Mouse (Mus musculus) lung, embryonic 16.5 days (tissue): ENCODE data around the gene Lrrc25. TPM values are rescaled to one million over a fixed set of nuclear protein-coding genes. Genes with fewer than 3 reads are reported as not detected.

Experiments
- ATAC-seq: fragments of 200-750 bp; cut with Nextera tagmentation; 2 replicates; pipeline ENCODE4 v1.8.0; 2017; ENCODE audit warnings: low read depth, mild to moderate bottlenecking, moderate library complexity
- H3K27ac ChIP-seq: fragments of 300-500 bp; sonication (generic); 2 replicates; pipeline ENCODE4 v1.5.1; 2014; ENCODE audit warnings: mild to moderate bottlenecking, control low read depth, low read length
- H3K27me3 ChIP-seq: fragments of 300-500 bp; sonication (generic); 2 replicates; pipeline ENCODE4 v1.6.1; 2014; ENCODE audit warnings: low read depth, low read length, mixed read lengths; ENCODE audit not compliant: control insufficient read depth, insufficient read depth
- H3K36me3 ChIP-seq: fragments of 300-500 bp; sonication (generic); 2 replicates; pipeline ENCODE4 v1.6.1; 2014; ENCODE audit warnings: low read length; ENCODE audit not compliant: control insufficient read depth, insufficient read depth
- H3K4me1 ChIP-seq: fragments of 300-500 bp; sonication (generic); replicated peaks from 2 replicates; pipeline ENCODE4 v1.6.1; 2014; ENCODE audit warnings: low read length, mixed read lengths; ENCODE audit not compliant: control insufficient read depth, insufficient read depth
- H3K4me2 ChIP-seq: fragments of 300-500 bp; sonication (generic); 2 replicates; pipeline ENCODE4 v1.6.1; 2014; ENCODE audit warnings: low read depth, low read length, control low read depth
- H3K4me3 ChIP-seq: fragments of 300-500 bp; sonication (generic); 2 replicates; pipeline ENCODE4 v1.5.1; 2014; ENCODE audit warnings: mild to moderate bottlenecking, low read length, control low read depth
- H3K9ac ChIP-seq: fragments of 300-500 bp; sonication (generic); 2 replicates; pipeline ENCODE4 v1.6.1; 2014; ENCODE audit warnings: low read length, control low read depth
- H3K9me3 ChIP-seq: fragments of 300-500 bp; sonication (generic); 2 replicates; pipeline ENCODE4 v1.6.1; 2016; ENCODE audit warnings: low read length; ENCODE audit not compliant: control insufficient read depth
- WGBS: fragments of 180-500 bp; shearing (Covaris S2); extraction: QIAGEN DNeasy Blood & Tissue Kit; methylation state at CpG from one replicate; pipeline ENCODE4 v1.1.7; 2014; 5-methylcytosine and 5-hydroxymethylcytosine counted together
- polyA plus RNA-seq: library from polyadenylated mRNA; unstranded; fragments of >200 nt; fragmentation: Nextera tagmentation; extraction: Ambion mirVana; gene quantifications from 2 replicates; pipeline ENCODE4 v1.2.1, GENCODE M21; 2015

The Lrrc25 gene
- polyA plus RNA-seq, 1 experiment from 2014 or later = 2.0 TPM

DNA sequence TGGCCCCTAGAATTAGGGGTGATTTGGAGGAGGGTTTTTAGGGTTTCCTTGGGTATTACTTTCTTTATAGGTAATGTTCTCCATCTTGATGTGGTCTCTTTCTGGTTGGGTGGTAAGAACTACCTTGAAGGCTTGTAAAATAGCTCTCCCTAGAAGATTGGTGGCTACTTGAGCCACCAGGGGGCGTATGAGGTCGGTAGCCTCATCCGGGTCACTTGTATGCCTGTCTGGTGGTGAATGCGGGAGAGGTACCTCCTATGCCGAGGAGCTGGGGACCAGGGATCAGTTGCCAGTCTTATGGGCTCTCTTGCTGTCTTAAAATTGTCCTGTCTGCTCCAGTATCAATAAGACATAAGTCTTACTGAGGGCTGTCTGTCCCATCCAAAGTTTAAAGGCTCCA, 9.1 kb downstream of the Lrrc25 start:
- Histone ChIP-seq H3K9me3 (no peaks in the 10 kb centered on the region), H3K36me3 (no peaks in the 10 kb centered on the region), H3K4me1 (peaks cover 5% of the 10 kb centered on the region; the same call in 1 of the 2 replicates), H3K9ac (peak overlapping the region; percentile 24; the same call in 1 of the 2 replicates), H3K4me2 (no peak overlapping the region), H3K4me3 (no peak overlapping the region), H3K27ac (no peak overlapping the region), H3K27me3 (peaks cover 9% of the 10 kb centered on the region; the same call in 1 of the 2 replicates)
- WGBS = 13% methylated on average over 5 of the region's 5 CpGs
- no peak for ATAC-seq

DNA sequence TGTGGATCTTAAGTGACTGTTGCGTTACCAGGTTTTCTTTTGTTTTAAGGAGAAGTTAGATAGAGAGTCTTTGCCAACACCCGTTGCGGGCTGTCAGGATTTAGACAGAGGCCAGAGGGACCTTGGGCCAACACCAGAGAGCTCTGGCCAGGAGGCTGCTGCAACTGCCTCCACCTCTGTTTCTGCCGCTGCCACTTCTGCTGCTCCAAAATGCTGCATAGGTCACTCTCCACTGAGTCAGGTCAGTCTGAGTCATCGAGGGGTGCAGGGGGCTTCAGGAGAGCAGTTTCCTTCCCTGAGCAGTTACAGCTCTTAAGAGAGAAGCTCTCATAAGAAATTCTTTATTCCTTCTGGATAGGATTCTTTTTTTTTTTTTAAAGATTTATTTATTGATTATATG, 11.1 kb downstream of the Lrrc25 start:
- H3K9ac ChIP-seq = no peak overlapping the region
- WGBS = 84% methylated on average over 5 of the region's 5 CpGs

DNA sequence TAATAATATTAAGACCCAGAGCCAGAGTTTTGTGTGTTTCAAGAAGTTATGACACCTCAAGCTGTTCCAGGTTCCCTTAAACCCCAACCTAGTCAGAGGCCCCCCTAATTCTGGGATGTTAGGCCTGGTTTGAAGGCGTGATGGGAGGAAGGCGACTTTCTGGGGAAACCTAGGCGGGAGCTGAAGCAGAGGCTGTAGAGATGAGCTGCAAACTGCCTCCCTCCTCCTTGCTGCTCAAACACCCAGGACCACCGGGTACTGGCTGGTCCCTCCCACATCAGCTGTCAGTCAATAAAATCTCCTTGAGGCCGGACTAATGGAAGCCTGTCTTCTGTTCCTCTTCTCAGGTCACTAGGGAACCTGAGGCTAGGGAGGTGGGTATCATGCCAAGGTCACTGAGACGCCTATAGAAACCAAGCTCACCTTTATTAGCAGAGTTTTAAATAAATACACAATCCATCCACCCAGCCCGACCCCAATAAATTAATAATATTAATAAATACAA, 13.1 kb downstream of the Lrrc25 start:
- no peak for ATAC-seq
- WGBS = 51% methylated on average over 7 of the region's 7 CpGs
- Histone ChIP-seq H3K4me1 (peaks cover 21% of the 10 kb centered on the region), H3K27ac (no peak overlapping the region), H3K4me3 (peak overlapping the region; percentile 44), H3K9me3 (no peaks in the 10 kb centered on the region), H3K36me3 (no peaks in the 10 kb centered on the region), H3K9ac (peak overlapping the region; percentile 32; the same call in 1 of the 2 replicates), H3K4me2 (peak overlapping the region; percentile 63), H3K27me3 (no peaks in the 10 kb centered on the region)

More for the DNA sequence above, 11.1 kb downstream of the Lrrc25 start:
- peaks cover 6% of the 10 kb centered on the region; the same call in 1 of the 2 replicates for H3K27me3 ChIP-seq
- H3K4me1 ChIP-seq = peaks cover 19% of the 10 kb centered on the region
- H3K4me3 ChIP-seq = no peak overlapping the region
- H3K36me3 ChIP-seq = no peaks in the 10 kb centered on the region
- no peaks in the 10 kb centered on the region for H3K9me3 ChIP-seq
- H3K27ac ChIP-seq = no peak overlapping the region
- H3K4me2 ChIP-seq = no peak overlapping the region
- no peak for ATAC-seq

- Histone ChIP-seq H3K9me3 (no peaks in the 10 kb centered on the region), H3K4me2 (peak overlapping the region; percentile 63), H3K27me3 (no peaks in the 10 kb centered on the region), H3K36me3 (no peaks in the 10 kb centered on the region), H3K4me1 (peaks cover 26% of the 10 kb centered on the region), H3K4me3 (peak overlapping the region; percentile 44), H3K9ac (peak overlapping the region; percentile 60), H3K27ac (no peak overlapping the region)
- peak; percentile 91 for ATAC-seq
- 2% methylated on average over 59 of the region's 60 CpGs for WGBS
These were observed 13.9 kb downstream of the Lrrc25 start for GRCm38 (mm10) chr8:70629574-70630531.

GRCm38 (mm10) chr8:70630532-70631381, 14.8 kb downstream of the Lrrc25 start:
- peak; percentile 48 for ATAC-seq
- 13% methylated on average over 22 of the region's 22 CpGs for WGBS
- Histone ChIP-seq H3K4me2 (peak overlapping the region; percentile 63), H3K4me1 (peaks cover 23% of the 10 kb centered on the region), H3K4me3 (no peak overlapping the region; the same call in 1 of the 2 replicates), H3K27ac (no peak overlapping the region), H3K36me3 (no peaks in the 10 kb centered on the region), H3K27me3 (no peaks in the 10 kb centered on the region), H3K9ac (no peak overlapping the region; the same call in 1 of the 2 replicates), H3K9me3 (no peaks in the 10 kb centered on the region)

- no peak for ATAC-seq
- Histone ChIP-seq H3K4me3 (no peak overlapping the region), H3K4me1 (peaks cover 23% of the 10 kb centered on the region), H3K9ac (peak overlapping the region; percentile 2; the same call in 1 of the 2 replicates), H3K36me3 (no peaks in the 10 kb centered on the region), H3K27me3 (no peaks in the 10 kb centered on the region), H3K4me2 (peak overlapping the region; percentile 20), H3K27ac (no peak overlapping the region), H3K9me3 (no peaks in the 10 kb centered on the region)
- 14% methylated on average over 24 of the region's 24 CpGs for WGBS
These were observed 15.5 kb downstream of the Lrrc25 start for GRCm38 (mm10) chr8:70631436-70631835.

DNA sequence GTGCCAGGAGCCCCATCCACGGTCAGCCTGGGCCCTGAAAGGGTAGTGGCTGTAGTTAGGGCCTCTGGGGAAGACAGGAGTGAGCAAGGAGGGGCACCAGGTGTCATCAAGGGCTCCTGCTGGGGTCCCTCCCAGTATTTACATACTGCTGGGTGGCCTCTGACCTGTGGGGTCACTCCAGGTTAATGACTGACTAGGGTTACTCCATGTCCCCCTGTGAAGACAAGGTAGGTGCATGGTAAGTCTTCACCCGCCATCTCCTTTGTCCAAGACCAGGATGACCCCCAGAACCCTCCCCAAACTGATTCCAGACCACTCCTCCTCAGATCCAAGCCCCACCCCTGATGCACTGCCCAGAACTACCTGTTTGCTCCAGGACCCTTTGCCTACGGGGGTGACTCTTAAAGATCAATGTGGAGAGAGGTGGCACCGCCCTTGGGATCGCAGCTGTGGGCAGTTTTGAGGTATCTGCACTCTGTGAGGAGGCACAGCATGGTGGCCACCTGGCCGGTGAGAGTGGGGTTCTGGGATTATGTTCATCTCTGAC, 16.5 kb downstream of the Lrrc25 start, which contains the start of gene Gdf15:
Gene Gdf15 (minus strand): TSS at position 111 of the 547 bp plus-strand sequence.
- Histone ChIP-seq H3K9ac (peak within 1 kb of the TSS; percentile 2; the same call in 1 of the 2 replicates), H3K27ac (no peak within 1 kb of the TSS), H3K9me3 (no peaks in the 10 kb centered on the region), H3K4me1 (peaks cover 23% of the 10 kb centered on the region), H3K36me3 (no peaks in the 10 kb centered on the region), H3K27me3 (no peaks in the 10 kb centered on the region), H3K4me2 (peak within 1 kb of the TSS; percentile 20), H3K4me3 (no peak within 1 kb of the TSS)
- 75% methylated on average over 6 of the region's 6 CpGs for WGBS
- ATAC-seq = no peak

DNA sequence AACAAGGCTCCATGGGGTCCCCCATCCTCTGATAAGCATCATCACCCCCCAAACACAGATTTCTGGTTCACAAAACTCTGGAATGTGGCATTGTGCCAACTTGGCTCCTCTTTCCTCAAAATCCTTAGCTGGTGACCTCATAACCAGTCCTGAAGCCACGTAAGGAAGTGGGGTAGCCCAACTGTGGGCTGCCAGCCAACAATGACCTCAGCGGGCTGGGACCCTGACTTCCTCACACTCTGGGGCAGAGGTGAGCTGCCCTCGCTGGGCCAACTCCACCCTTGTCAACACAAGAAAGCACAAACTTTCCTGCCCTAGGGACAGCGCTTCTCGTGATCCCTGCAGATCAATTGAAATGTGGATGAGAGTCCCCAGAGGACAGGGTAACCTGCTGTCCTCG, 18.1 kb downstream of the Lrrc25 start:
- ATAC-seq = no peak
- H3K9me3 ChIP-seq = no peaks in the 10 kb centered on the region
- no peaks in the 10 kb centered on the region for H3K36me3 ChIP-seq
- no peak overlapping the region for H3K4me3 ChIP-seq
- peaks cover 23% of the 10 kb centered on the region for H3K4me1 ChIP-seq
- WGBS = 29% methylated on average over 6 of the region's 6 CpGs
- peak overlapping the region; percentile 39; the same call in 1 of the 2 replicates for H3K9ac ChIP-seq
- H3K4me2 ChIP-seq = no peak overlapping the region
- H3K27me3 ChIP-seq = no peaks in the 10 kb centered on the region
- no peak overlapping the region for H3K27ac ChIP-seq
